Mouse (Mus musculus): Measurements from ENCODE around the gene Nptx1.

Nptx1 gene

GRCm38 (mm10) chr11:119550546-119551335, 3.2 kb upstream of the Nptx1 start:
- DNase-seq (ENCODE audit: low spot score), result no peak

DNA sequence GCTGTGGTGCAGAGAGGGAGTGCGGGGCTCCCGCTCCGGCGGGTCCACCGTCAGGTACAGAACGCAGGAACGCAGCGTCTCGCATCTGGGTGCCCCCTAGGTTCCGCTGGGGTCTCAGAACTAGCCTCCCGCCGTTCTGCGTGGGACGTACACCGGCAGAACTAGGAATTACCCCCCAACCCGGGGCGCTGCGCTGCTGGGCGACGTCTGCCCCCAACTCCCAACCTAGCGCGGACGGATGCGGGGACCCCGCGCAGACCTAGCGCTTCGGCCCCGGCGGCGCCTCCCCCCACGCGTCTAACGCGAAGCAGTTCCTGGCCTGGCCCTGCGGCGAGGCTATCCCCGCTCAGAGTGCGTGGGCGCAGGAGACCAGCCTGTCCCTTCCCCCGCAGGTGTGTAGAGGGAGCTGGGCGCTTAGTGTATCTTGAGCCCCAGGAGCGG, 1.8 kb upstream of the Nptx1 start:
- no peak for DNase-seq (ENCODE audit: low spot score)

GRCm38 (mm10) chr11:119548741-119549370, 1.3 kb upstream of the Nptx1 start:
- DNase-seq (ENCODE audit: low spot score), result peak; percentile 40

DNA sequence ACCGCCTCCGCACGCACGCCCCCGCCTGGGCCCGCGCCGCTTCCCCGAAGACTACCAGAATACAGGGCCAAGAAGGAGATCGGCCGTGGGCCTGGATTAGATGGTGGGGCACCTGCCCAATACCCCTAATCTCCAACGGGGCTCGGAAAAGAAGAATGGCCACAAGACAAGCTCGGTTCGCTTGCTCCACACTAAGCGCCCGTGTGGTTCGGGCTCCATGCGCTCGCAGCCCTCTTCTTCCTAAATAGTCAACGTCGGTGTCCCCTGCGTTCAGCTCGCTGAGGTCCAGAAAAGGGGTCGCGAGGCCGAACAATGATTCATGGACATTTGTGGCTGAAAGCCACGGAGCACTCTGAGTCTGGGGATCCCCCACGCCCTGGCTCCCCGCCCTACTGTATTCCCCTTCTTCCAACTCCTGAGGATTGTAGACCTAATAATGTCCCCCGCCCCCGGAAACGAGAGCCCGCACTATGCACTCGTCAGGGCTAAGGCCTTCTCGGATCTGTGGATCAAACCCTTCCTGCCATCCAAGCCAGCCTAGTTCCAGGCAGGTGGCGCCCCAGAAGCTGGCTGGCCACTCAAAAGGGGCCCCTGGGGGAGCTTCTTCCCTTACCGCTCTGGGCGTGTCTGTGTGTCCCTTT, 518 bp upstream of the Nptx1 start:
- peak; percentile 59 for DNase-seq (ENCODE audit: low spot score)

GRCm38 (mm10) chr11:119546496-119547182, 914 bp downstream of the Nptx1 start:
- peak; percentile 33 for DNase-seq (ENCODE audit: low spot score)

GRCm38 (mm10) chr11:119545741-119546495, 1.6 kb downstream of the Nptx1 start:
- peak; percentile 58 for DNase-seq (ENCODE audit: low spot score)

GRCm38 (mm10) chr11:119545281-119545680, 2.3 kb downstream of the Nptx1 start:
- DNase-seq (ENCODE audit: low spot score), result no peak

GRCm38 (mm10) chr11:119544518-119545105, 2.9 kb downstream of the Nptx1 start:
- DNase-seq (ENCODE audit: low spot score), result no peak

DNA sequence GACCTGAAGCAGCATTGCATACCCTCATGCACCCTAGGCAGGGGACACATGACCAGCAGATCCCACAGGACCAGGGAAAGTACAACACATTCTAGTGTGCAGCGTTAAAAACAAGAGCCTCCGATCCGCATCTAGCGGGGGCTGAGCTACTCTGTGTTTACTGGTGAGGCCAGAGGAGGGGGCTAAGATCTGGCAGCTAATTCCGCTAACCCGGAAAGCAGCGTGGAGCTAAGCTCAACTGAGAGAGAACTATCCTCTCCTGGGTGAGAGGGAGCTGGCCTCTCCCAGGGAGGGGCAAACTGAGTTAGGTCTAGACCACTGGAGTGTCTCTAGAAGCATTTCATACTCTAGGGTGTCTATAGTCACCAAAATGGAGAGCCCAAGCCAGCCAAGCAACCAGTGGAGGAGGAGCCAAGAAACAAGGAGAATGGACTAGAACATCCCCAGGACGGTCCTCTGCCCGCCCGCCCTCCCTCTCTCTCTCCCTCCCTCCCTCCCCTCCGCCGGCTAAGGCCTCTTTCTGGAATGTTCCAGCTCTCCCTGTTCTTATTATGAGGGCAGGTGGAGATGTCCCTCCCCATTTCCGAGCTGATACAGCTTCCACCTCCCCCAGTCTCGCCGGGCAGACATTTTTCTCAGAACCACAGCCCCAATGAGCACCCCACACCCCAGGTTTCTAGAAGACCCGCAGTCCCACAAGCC, 3.6 kb downstream of the Nptx1 start:
- no peak for DNase-seq (ENCODE audit: low spot score)

- no peak for DNase-seq (ENCODE audit: low spot score)
Measured at GRCm38 (mm10) chr11:119542886-119543285, 4.7 kb downstream of the Nptx1 start.

GRCm38 (mm10) chr11:119542371-119542770, 5.2 kb downstream of the Nptx1 start:
- no peak for DNase-seq (ENCODE audit: low spot score)

DNA sequence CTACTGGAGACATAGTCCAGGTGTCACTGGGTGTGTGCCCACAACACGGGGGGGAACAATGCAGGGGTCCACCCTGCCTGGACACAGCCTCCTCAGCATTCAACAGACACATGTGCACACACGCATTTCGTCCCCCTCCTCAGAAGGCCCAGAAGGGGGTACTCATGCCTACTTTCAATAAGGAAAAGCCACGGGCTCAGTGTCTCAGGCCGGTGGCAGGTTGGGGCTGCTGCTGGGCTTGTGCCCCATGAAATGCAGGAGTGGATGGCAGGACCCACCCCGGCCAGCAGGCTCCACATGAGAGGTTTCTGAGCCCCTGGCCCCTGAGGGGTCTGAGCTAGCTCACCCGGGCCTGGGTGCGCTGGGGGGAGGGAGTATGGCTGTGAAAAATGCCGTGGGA, 6.5 kb downstream of the Nptx1 start:
- DNase-seq (ENCODE audit: low spot score), result no peak

DNA sequence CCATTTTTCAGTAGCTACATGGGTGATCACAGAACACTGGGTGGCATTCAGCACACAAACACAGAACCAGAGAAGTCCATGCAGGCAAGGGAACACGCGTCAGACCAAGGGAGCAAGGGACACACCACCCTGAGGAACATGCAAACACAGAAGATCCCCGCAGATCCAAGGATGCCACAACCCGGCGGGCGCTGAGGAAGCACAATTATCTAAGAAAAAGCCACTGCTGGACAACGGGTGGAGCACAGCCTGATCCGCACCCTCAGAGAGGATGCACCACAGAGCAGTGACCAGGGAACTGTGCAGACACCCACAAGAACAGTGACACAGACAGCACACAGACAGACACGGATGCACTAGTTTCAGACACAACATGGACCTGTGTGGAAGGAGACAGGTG, 7.0 kb downstream of the Nptx1 start:
- DNase-seq (ENCODE audit: low spot score), result no peak

DNA sequence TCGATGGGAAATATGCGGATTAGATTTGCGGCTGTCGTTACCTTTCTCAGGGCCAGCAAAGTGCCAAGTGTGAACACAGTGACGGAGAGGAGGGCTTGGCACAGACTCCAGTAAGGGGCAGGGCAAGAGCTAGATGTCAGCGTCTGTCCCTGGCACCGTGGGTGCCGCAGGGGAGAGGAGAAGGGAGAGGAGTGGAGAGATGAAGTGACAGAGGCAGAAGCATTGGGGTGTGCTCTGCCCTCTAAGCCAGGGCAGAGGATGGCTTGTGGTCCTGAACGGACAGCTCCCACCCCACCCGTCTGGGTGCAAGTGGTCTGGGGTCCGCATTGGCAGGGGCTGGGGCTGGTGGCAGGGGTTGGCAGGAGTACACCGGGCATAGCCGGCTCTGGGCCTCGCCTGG, 7.6 kb downstream of the Nptx1 start:
- DNase-seq (ENCODE audit: low spot score), result peak; percentile 56

GRCm38 (mm10) chr11:119533745-119534144, 13.8 kb downstream of the Nptx1 start:
- no peak for DNase-seq (ENCODE audit: low spot score)

- no peak for DNase-seq (ENCODE audit: low spot score)
Measured at GRCm38 (mm10) chr11:119532460-119532859, 15.1 kb downstream of the Nptx1 start.

DNA sequence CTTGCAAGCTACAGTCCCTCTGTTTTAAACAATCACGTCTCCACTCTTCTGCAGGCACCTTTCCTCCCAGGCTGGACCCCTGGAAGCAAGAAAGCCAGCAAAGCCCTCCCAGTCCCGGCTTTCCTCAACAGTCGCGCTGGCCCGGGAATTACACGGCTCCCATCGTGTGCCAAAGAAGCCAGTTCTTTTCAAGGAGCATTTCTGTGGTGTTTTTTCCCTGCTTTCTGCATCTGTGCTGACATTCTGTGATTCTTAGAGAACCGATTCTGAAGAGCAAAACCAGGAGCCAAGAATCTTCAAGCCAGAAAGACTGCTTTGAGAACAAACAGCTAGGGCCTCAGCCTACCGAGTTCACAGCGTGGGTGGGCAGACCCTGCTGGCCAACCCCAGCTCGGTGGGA, 18.6 kb downstream of the Nptx1 start:
- DNase-seq (ENCODE audit: low spot score), result no peak

GRCm38 (mm10) chr11:119526068-119526966, 21.2 kb downstream of the Nptx1 start:
- no peak for DNase-seq (ENCODE audit: low spot score)

- peak; percentile 97 for DNase-seq (ENCODE audit: low spot score)
Measured at GRCm38 (mm10) chr11:119524545-119524949, 23.0 kb downstream of the Nptx1 start.

GRCm38 (mm10) chr11:119523392-119523791, 24.2 kb downstream of the Nptx1 start:
- no peak for DNase-seq (ENCODE audit: low spot score)
